Mouse (Mus musculus): ENCODE results near the gene Dscaml1. TPM values are rescaled to one million over a fixed set of nuclear protein-coding genes. Genes with fewer than 3 reads are reported as not detected.

The Dscaml1 gene
- polyA plus RNA-seq, 1 experiment from 2014 or later: 11.2 TPM

DNA sequence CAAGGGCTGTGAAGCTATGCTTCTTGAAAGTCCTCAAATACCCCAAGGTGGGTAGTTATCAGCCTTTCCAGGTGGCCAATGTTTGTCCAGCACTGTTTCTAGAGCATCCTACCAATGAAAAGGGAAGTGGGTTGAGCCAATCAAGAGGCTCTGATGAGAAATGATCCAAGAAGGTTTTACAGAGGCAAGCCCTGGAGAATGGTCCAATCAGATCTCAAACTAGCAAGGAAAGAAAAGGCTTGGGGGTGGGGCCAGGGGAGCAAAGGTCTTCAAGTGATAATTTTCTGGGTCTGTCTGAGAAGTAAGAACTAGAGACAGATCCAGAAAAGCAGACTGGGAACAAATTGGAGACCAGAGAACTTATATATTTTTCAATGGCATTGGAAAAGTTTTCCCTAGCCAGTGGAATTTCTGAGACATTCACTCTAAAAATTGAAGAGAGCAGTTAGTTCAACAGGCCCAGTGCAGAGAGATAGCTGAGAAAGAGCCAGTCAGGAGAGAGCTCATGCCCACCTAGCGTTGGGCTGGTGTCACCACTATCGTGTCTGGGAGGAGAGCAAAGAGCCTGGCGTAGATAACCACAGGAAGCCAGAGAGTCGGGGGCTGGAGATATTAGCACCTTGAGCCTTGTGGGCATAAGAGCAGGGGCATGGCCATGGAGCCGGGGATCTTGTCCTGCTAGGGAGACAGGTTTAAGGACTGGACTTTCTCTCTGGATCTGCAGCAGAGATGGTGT is 140.6 kb downstream of the Dscaml1 start:
- Histone ChIP-seq H3K4me1 (replicated peaks) (peaks cover 17% of the 10 kb centered on the region), H3K27me3 (0 out of 2 replicates have a peak, but pooled peaks cover 2% of the 10 kb centered on the region)
- ATAC-seq (ENCODE audit: low FRiP score): no peak

DNA sequence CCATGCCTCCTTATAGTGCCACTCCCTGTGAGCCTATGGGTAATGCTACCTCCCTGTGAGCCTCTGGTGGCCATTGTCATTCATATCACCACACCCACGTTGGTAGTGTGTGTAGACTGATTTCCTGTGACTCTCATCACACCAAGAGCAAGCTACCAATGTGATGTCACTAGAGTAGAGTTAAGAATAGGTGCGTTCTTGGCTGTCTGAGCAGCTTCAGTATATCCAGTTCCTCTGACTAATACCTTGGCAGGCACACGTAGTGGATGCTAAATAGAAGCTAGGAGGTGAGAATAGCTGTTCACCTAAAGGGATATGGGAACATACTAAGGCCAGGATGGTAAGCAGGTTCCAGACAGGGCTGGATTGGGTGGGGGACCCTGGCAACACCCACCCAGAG is 143.3 kb downstream of the Dscaml1 start:
- no peak for ATAC-seq (ENCODE audit: low FRiP score)
- peaks cover 28% of the 10 kb centered on the region for H3K4me1 ChIP-seq (replicated peaks)
- no peaks in the 10 kb centered on the region for H3K9me3 ChIP-seq
- H3K9ac ChIP-seq: no peak overlapping the region
- no peak overlapping the region for H3K4me2 ChIP-seq
- no peaks in the 10 kb centered on the region for H3K36me3 ChIP-seq
- 0 out of 2 replicates have a peak, but pooled peaks cover 2% of the 10 kb centered on the region for H3K27me3 ChIP-seq
- no peak overlapping the region for H3K27ac ChIP-seq
- no peak overlapping the region for H3K4me3 ChIP-seq
- WGBS: 66% methylated on average over 3 of the region's 3 CpGs

More for the DNA sequence above, 140.6 kb downstream of the Dscaml1 start:
- Histone ChIP-seq H3K4me3 (no peak overlapping the region), H3K9me3 (no peaks in the 10 kb centered on the region), H3K9ac (no peak overlapping the region), H3K36me3 (no peaks in the 10 kb centered on the region), H3K27ac (no peak overlapping the region), H3K4me2 (no peak overlapping the region)
- WGBS: 86% methylated on average over 5 of the region's 5 CpGs

DNA sequence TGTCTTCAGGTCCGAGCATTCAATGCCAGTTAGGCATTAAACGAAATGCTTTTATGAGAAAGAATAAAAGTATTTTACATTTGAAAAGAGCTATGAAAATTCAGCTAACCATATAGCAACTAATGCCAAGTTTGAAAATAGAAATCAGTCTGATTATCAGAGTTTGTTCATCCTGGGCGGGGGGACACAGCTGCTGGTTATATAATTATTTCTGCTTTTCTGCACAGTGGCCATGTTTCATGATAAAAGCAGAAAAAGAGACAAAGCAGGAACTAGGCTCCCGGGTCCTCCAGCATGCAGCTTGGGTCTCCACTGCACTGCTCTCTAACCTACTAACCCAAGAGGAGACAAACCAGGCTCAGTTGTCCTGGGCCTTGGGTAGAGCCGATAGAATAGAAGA is 143.9 kb downstream of the Dscaml1 start:
- Histone ChIP-seq H3K9ac (no peak overlapping the region), H3K36me3 (no peaks in the 10 kb centered on the region), H3K27me3 (0 out of 2 replicates have a peak, but pooled peaks cover 2% of the 10 kb centered on the region), H3K4me3 (no peak overlapping the region), H3K4me1 (replicated peaks) (peaks cover 28% of the 10 kb centered on the region), H3K27ac (peak overlapping the region; percentile 3; the same call in 1 of the 2 replicates), H3K4me2 (no peak overlapping the region), H3K9me3 (no peaks in the 10 kb centered on the region)
- no peak for ATAC-seq (ENCODE audit: low FRiP score)
- WGBS: 81% methylated on average over 5 of the region's 5 CpGs

DNA sequence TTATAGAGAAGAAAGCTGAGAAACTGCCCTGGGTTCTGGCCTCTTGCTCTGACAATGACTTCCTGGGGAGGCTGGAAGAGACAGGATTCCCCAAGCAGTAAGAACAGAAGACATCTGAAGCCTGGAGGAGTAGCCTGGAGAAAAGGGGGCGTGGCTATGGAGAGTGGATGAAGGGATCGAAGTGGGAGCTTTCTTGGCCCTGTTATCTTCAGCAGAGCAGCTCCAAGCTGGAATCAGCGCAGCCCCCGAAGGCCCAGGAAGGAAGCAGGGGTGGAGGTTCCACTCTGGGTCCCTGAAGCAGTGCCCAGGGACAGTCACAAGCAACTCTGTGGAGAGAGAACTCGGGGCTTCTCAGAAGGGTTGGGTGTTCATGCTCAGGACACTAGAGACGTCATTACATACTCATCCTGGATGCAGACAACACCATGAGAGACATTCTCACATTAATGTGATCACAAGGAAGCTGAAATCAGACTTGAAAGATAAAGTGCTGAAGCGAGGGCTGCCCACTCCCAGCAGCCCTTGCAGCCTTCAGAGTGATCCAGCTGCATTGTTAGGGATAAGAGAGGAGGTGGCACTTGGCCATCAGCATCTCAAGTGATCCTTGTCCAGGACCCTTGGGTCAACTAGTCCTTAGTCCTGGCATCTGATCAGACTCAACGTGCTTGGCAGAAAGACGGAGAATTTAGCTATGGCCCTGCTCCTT is 146.5 kb downstream of the Dscaml1 start:
- Histone ChIP-seq H3K36me3 (no peaks in the 10 kb centered on the region), H3K27me3 (0 out of 2 replicates have a peak, but pooled peaks cover 2% of the 10 kb centered on the region), H3K27ac (no peak overlapping the region), H3K4me3 (no peak overlapping the region), H3K4me2 (no peak overlapping the region), H3K9ac (no peak overlapping the region), H3K9me3 (no peaks in the 10 kb centered on the region), H3K4me1 (replicated peaks) (peaks cover 35% of the 10 kb centered on the region)
- 45% methylated on average over 9 of the region's 9 CpGs for WGBS
- no peak for ATAC-seq (ENCODE audit: low FRiP score)

DNA sequence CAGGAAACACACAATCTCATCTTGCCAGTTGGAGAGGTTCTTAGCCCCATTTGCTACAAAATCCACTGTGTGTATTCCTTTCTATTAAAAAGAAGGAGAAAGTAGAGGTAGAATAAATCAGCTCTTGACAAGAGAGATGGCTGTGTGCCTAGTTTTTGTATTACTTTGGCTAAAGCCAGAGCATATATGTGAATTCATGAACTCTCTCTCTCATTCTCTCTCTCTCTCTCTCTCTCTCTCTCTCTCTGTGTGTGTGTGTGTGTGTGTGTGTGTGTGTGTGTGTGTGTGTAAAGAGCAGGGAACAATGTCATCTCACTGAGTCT is 147.0 kb downstream of the Dscaml1 start:
- no peaks in the 10 kb centered on the region for H3K27me3 ChIP-seq
- no peak overlapping the region for H3K4me3 ChIP-seq
- no peak for ATAC-seq (ENCODE audit: low FRiP score)
- no peak overlapping the region for H3K9ac ChIP-seq
- H3K4me1 ChIP-seq (replicated peaks): peaks cover 35% of the 10 kb centered on the region
- no peak overlapping the region for H3K27ac ChIP-seq
- no peaks in the 10 kb centered on the region for H3K9me3 ChIP-seq
- no peaks in the 10 kb centered on the region for H3K36me3 ChIP-seq
- no peak overlapping the region for H3K4me2 ChIP-seq

DNA sequence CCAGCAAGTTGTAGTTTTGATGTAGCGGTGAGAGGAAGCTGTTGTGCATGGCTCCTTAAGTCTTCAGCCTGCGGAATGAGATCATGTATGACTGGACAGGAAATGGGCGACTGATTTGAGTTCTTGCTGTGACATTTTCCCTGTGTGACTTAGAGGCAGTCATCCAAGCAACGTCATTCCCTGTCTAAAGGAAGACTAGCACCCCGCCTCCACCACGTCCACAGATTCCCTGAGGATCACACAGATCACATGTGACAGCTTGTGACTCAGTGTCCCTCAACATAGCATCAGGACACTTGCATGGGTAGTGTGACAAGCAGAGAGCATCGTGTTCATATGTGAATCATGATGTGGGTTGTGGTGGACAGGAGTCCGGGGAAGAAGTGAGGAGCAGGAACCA is 147.6 kb downstream of the Dscaml1 start:
- Histone ChIP-seq H3K4me3 (no peak overlapping the region), H3K9ac (no peak overlapping the region), H3K27me3 (no peaks in the 10 kb centered on the region), H3K4me1 (replicated peaks) (peaks cover 38% of the 10 kb centered on the region), H3K36me3 (no peaks in the 10 kb centered on the region), H3K9me3 (no peaks in the 10 kb centered on the region), H3K4me2 (no peak overlapping the region), H3K27ac (no peak overlapping the region)
- no peak for ATAC-seq (ENCODE audit: low FRiP score)
- WGBS: 83% methylated on average over 8 of the region's 8 CpGs

DNA sequence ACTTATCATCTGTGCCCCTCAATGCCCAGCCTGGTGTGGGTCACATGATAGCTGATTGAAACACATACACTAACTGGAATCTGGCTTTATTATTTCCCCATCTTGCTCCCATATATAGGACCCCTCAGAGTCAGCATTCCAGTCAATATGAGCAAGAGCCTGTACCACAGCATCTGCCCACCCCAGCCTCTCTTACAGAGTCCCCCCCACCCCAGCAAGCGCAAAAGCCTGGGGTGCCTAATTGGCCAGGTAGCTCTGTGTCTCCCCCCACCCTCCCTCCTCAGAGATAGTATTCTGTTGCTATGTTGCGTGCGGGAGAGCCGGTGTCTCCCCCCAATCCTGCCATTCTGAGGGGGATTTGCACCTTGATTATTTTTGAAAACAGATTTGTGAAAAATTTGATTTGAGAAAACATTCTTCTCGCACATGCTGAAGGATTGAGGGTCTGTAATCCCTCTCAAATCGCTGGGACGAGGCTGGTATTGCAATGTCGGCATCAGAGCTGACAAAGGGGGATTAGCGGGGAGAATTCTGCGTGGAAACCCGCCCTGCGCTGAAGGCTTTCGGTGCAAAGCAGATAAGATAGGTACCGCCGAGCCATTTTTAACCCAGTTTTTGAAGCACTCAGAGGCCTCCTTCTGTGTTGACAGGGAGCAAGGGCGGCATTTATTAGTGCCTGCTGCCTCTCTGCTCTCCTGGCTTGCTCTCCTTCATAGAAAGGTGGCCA is 153.8 kb downstream of the Dscaml1 start:
- Histone ChIP-seq H3K9ac (no peak overlapping the region), H3K4me3 (no peak overlapping the region), H3K36me3 (no peaks in the 10 kb centered on the region), H3K27me3 (no peaks in the 10 kb centered on the region), H3K4me2 (no peak overlapping the region), H3K27ac (no peak overlapping the region), H3K9me3 (no peaks in the 10 kb centered on the region), H3K4me1 (replicated peaks) (peaks cover 25% of the 10 kb centered on the region)
- 77% methylated on average over 16 of the region's 16 CpGs for WGBS
- ATAC-seq (ENCODE audit: low FRiP score): no peak

DNA sequence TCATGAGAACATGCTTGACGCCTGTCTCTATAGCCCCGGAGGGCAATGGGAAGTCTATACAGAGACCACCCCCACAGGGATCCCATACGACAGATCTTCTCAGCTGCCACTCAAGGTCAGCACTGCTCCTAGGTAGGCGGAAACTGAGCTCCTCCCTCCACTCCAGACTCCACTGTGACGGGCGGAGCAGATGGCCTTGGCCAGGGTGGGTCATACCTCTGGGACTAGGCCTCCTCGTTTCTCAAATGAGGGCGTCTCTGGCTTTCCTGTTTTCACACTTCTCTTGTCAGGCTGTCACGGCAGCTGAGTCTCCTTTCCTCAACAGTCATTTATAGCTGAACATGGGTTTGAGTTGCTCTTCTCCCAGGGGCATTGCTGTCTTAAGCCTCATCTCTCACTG is 160.0 kb downstream of the Dscaml1 start:
- ATAC-seq (ENCODE audit: low FRiP score): 0 out of 2 replicates have a peak, but pooled peaks have one; percentile 28
- Histone ChIP-seq H3K36me3 (no peaks in the 10 kb centered on the region), H3K27ac (no peak overlapping the region), H3K4me2 (no peak overlapping the region), H3K4me1 (replicated peaks) (peaks cover 32% of the 10 kb centered on the region), H3K9ac (no peak overlapping the region), H3K4me3 (no peak overlapping the region), H3K27me3 (no peaks in the 10 kb centered on the region), H3K9me3 (no peaks in the 10 kb centered on the region)
- 51% methylated on average over 9 of the region's 9 CpGs for WGBS

DNA sequence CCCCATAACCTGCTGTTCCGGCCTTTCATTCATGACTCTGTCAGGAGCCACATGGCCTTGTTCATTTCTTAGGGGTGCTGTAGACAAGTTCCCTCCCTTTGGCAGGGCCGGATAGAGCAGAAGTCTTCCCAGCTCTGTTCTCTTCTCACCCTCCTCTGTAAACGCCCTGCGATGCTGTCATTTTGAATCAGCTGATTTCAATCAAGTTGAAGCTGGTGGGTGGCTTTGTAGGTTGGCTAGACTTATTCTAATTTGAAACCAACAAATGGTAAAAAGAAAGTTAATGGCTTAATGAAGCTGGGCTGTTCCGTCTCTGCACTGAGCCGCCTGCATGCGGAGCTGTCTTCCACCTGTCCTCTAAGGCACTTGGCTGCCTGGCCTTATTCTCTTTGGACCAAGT is 161.3 kb downstream of the Dscaml1 start:
- Histone ChIP-seq H3K4me1 (replicated peaks) (peaks cover 40% of the 10 kb centered on the region), H3K4me3 (no peak overlapping the region), H3K9ac (no peak overlapping the region), H3K9me3 (no peaks in the 10 kb centered on the region), H3K4me2 (no peak overlapping the region), H3K27me3 (no peaks in the 10 kb centered on the region), H3K27ac (no peak overlapping the region), H3K36me3 (no peaks in the 10 kb centered on the region)
- ATAC-seq (ENCODE audit: low FRiP score): no peak
- 64% methylated on average over 7 of the region's 7 CpGs for WGBS

DNA sequence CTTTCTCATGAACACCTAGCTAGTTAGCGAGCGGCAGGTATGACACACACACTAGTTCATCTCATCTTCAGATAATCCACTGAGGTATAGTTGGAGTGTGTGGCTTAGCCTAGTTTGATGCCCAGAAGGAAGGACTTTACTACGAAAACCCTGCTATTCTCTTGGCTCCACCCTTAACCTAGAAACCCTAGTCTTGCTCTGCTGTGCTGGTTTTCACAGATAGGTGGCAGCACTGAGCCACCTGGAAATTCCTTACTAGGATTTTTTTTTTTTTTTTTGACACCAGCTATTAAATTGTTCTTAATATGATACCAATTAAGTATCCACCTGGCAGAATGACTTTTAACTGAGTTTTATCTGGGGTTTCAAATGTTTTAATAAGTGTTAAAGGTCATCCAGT is 163.4 kb downstream of the Dscaml1 start:
- no peak for ATAC-seq (ENCODE audit: low FRiP score)
- H3K4me3 ChIP-seq: no peak overlapping the region
- H3K36me3 ChIP-seq: no peaks in the 10 kb centered on the region
- no peak overlapping the region for H3K4me2 ChIP-seq
- no peak overlapping the region for H3K9ac ChIP-seq
- no peaks in the 10 kb centered on the region for H3K27me3 ChIP-seq
- peaks cover 44% of the 10 kb centered on the region for H3K4me1 ChIP-seq (replicated peaks)
- H3K9me3 ChIP-seq: no peaks in the 10 kb centered on the region
- no peak overlapping the region for H3K27ac ChIP-seq
- 83% methylated on average over 3 of the region's 3 CpGs for WGBS

DNA sequence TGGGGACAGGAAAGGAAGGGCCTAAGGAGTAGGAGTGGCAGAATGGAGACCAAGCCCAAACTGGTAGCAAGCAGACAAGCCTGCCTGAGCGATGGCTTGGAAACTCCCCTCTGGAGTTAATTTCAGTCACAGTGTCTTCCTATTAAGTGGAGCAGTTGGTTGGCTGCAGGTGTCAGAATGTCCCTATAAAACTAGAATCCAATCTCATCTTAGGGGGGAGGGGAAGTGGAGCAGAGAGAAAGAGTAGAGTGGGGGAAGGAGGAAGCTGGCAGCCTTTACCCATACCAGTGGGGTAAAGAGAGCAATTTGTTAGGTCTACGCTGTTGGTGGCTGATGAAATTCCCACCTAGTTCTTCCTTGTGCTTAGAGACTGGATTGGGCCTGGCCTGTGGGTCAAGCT is 164.6 kb downstream of the Dscaml1 start:
- H3K4me1 ChIP-seq (replicated peaks): peaks cover 41% of the 10 kb centered on the region
- no peak overlapping the region for H3K9ac ChIP-seq
- H3K4me2 ChIP-seq: no peak overlapping the region
- H3K9me3 ChIP-seq: no peaks in the 10 kb centered on the region
- H3K4me3 ChIP-seq: no peak overlapping the region
- no peaks in the 10 kb centered on the region for H3K36me3 ChIP-seq
- H3K27me3 ChIP-seq: no peaks in the 10 kb centered on the region
- no peak for ATAC-seq (ENCODE audit: low FRiP score)
- no peak overlapping the region for H3K27ac ChIP-seq
- 77% methylated on average over 2 of the region's 2 CpGs for WGBS

DNA sequence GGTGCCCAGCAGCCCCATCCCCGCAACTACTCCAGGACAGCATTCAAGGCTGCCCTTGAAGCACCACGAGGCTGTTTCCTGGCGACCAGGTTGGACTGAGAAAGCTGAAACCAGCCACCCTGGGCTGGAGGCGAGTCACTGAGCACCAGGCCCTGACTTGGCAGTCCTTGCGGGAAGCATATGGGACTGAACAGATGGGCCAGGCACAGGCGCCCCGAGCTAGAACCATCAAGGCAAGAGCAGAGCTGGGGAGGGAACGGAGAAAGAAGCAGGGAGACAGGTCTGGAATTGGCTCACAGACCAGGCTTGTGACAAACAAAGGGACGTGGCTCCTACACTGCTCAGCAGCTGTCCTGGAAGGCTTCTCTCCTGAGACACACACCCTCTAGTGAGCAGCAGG is 165.9 kb downstream of the Dscaml1 start:
- Histone ChIP-seq H3K36me3 (no peaks in the 10 kb centered on the region), H3K4me1 (replicated peaks) (peaks cover 35% of the 10 kb centered on the region), H3K4me3 (no peak overlapping the region), H3K9me3 (no peaks in the 10 kb centered on the region), H3K4me2 (no peak overlapping the region), H3K9ac (no peak overlapping the region), H3K27me3 (no peaks in the 10 kb centered on the region), H3K27ac (peak overlapping the region; percentile 64)
- WGBS: 73% methylated on average over 9 of the region's 9 CpGs
- ATAC-seq (ENCODE audit: low FRiP score): no peak

Data from hindbrain, embryonic 13.5 days (tissue).